ENCODE assay signal across 8 mouse cellular contexts in the genomic region with DNA sequence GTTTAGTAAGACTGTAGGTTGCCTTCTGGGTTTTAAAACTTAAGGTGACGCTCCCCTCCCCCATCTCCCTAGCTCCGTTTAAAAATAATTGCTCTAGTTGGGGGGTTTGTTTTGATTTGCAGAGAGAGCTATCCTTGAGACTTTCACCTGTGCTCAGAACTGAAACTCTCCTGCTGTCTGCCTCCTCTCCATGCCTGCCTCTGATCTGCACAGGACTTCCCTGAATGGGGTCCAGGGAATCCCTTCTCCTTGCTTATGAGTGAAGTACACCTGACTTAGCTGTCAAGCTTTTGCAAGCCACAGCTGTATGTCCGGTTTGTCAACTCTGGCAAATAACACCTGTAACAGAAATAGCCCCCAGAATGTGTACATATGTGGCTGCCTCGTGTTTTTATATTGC. TPM values are rescaled to one million over a fixed set of nuclear protein-coding genes. Genes with fewer than 3 reads are reported as not detected.
DNase-seq lines count a peak whose midpoint lies in the region; ATAC-seq and TF ChIP-seq lines count a peak whose summit lies in the region.

No protein-coding gene starts in this region.

- no peak overlapping the region for H3K9ac ChIP-seq in hindbrain, embryonic 11.5 days (ENCODE audit: low read depth, low read length)
- no peak overlapping the region for H3K9ac ChIP-seq in limb, embryonic 15.5 days

- no peak for DNase-seq in gastrocnemius, adult 2 months
- no peak for DNase-seq in gastrocnemius, adult 18-20 months (ENCODE audit: low spot score)
- DNase-seq in T-cell, adult 2 months (ENCODE audit: low spot score): peak; percentile 15
- DNase-seq in hindbrain, embryonic 11.5 days (ENCODE audit: low spot score): no peak
- peak; percentile 48 for DNase-seq in naive thymus-derived CD4-positive, alpha-beta T cell, adult 2 months (ENCODE audit: low read depth)
- DNase-seq in ovary, postnatal 36 days (ENCODE audit: low spot score): no peak
- DNase-seq in right cerebral cortex, postnatal 4 days: no peak

- WGBS in hindbrain, embryonic 11.5 days: 47% methylated on average over 4 of the region's 4 CpGs
- WGBS in limb, embryonic 15.5 days: 20% methylated on average over 4 of the region's 4 CpGs

- peak overlapping the region; percentile 91 for H3K4me2 ChIP-seq in hindbrain, embryonic 11.5 days (replicated peaks; ENCODE audit: low read depth, low read length)
- H3K4me2 ChIP-seq in limb, embryonic 15.5 days: peak overlapping the region; percentile 96

- H3K4me3 ChIP-seq in gastrocnemius, adult 2 months: peak overlapping the region; percentile 87
- H3K4me3 ChIP-seq in hindbrain, embryonic 11.5 days (ENCODE audit: low read depth, low read length): no peak overlapping the region
- peak overlapping the region; percentile 54 for H3K4me3 ChIP-seq in limb, embryonic 15.5 days

- no peaks in the 10 kb centered on the region for H3K36me3 ChIP-seq in hindbrain, embryonic 11.5 days (ENCODE audit: control insufficient read depth, insufficient read depth, low read length)
- no peaks in the 10 kb centered on the region for H3K36me3 ChIP-seq in limb, embryonic 15.5 days

- H3K27me3 ChIP-seq in hindbrain, embryonic 11.5 days (ENCODE audit: control insufficient read depth, insufficient read depth, low read length): no peaks in the 10 kb centered on the region
- H3K27me3 ChIP-seq in limb, embryonic 15.5 days: no peaks in the 10 kb centered on the region

- peak overlapping the region; percentile 97 for H3K27ac ChIP-seq in gastrocnemius, adult 2 months
- no peak overlapping the region for H3K27ac ChIP-seq in hindbrain, embryonic 11.5 days (ENCODE audit: low read depth, low read length)
- H3K27ac ChIP-seq in limb, embryonic 15.5 days: no peak overlapping the region

- H3K4me1 ChIP-seq in hindbrain, embryonic 11.5 days (replicated peaks; ENCODE audit: control insufficient read depth, insufficient read depth, low read length): no peaks in the 10 kb centered on the region
- peaks cover 16% of the 10 kb centered on the region for H3K4me1 ChIP-seq in limb, embryonic 15.5 days

- no peaks in the 10 kb centered on the region; the same call in 1 of the 2 replicates for H3K9me3 ChIP-seq in hindbrain, embryonic 11.5 days (ENCODE audit: control insufficient read depth, low read length)
- H3K9me3 ChIP-seq in limb, embryonic 15.5 days: no peaks in the 10 kb centered on the region

- TF ChIP-seq CTCF in gastrocnemius, adult 2 months (IDR thresholded peaks at IDR 0.05): no peak

- no peak for ATAC-seq in hindbrain, embryonic 11.5 days (ENCODE audit: low FRiP score)
- ATAC-seq in limb, embryonic 15.5 days (ENCODE audit: insufficient number of reproducible peaks, low FRiP score, low TSS enrichment, low read depth): no peak

- intact Hi-C loops in gastrocnemius, adult 2 months (cut with DNase I): loop anchor here (2.0 to 10.0 kb wide), 2 partner anchors 53 to 331 kb away; no protein-coding TSS in a partner anchor

RNA-seq across cellular contexts. Expression of gene Smpdl3a, which starts 1.4 kb away (rescaled TPM):
- total RNA-seq in gastrocnemius, adult 2 months (2021): 10 to 100 TPM; 66.4 to 74.7 TPM
- total RNA-seq in gastrocnemius, adult 18-20 months (2021): 10 to 100 TPM; 79.2 to 79.3 TPM
- 13.1 and 13.9 TPM in 2 replicates for polyA plus RNA-seq in hindbrain, embryonic 11.5 days (2014; fragmentation: Nextera tagmentation; extraction: Ambion mirVana)
- 15.4 and 16.8 TPM in 2 replicates for polyA plus RNA-seq in limb, embryonic 15.5 days (2015; fragmentation: Nextera tagmentation; extraction: Ambion mirVana)

RNA-seq across cellular contexts. Expression of gene Fabp7, which starts 10.9 kb away (rescaled TPM):
- total RNA-seq in gastrocnemius, adult 2 months (2021): not detected
- total RNA-seq in gastrocnemius, adult 18-20 months (2021): not detected
- 1,341 and 1,349 TPM in 2 replicates for polyA plus RNA-seq in hindbrain, embryonic 11.5 days (2014; fragmentation: Nextera tagmentation; extraction: Ambion mirVana)
- 9.3 and 9.6 TPM in 2 replicates for polyA plus RNA-seq in limb, embryonic 15.5 days (2015; fragmentation: Nextera tagmentation; extraction: Ambion mirVana)

Comparison
In these comparisons a context has a peak if more than half of its experiments do, and no peak if none do; other contexts are left out.
1. DNase-seq: peak in T-cell, adult 2 months (single experiment) and naive thymus-derived CD4-positive, alpha-beta T cell, adult 2 months (single experiment); none in gastrocnemius, adult 2 months (single experiment), gastrocnemius, adult 18-20 months (single experiment), hindbrain, embryonic 11.5 days (single experiment), ovary, postnatal 36 days (single experiment) and right cerebral cortex, postnatal 4 days (single experiment).